Mouse (Mus musculus) ovary, postnatal 10 days (tissue): Measurements from ENCODE around the gene Dthd1.

Source experiments
- DNase-seq: peaks from one replicate; pipeline ENCODE4 v3.0.0; 2022; ENCODE audit warnings: low spot score

Dthd1 gene

GRCm38 (mm10) chr5:62813402-62814071 lies at the start of gene Dthd1:
Dthd1 (plus strand) TSS chr5:62813823.
- no peak for DNase-seq

GRCm38 (mm10) chr5:62764161-62764560 lies 49.5 kb upstream of the Dthd1 start:
- no peak for DNase-seq

- DNase-seq = no peak
Observed at GRCm38 (mm10) chr5:62765459-62765783, 48.2 kb upstream of the Dthd1 start.

- DNase-seq = peak; percentile 30
Observed at GRCm38 (mm10) chr5:62765784-62766701, 47.6 kb upstream of the Dthd1 start, which contains the start of gene Arap2. Arap2 (minus strand) TSS chr5:62766159.

GRCm38 (mm10) chr5:62771775-62772599 lies 41.6 kb upstream of the Dthd1 start:
- DNase-seq = no peak

DNA sequence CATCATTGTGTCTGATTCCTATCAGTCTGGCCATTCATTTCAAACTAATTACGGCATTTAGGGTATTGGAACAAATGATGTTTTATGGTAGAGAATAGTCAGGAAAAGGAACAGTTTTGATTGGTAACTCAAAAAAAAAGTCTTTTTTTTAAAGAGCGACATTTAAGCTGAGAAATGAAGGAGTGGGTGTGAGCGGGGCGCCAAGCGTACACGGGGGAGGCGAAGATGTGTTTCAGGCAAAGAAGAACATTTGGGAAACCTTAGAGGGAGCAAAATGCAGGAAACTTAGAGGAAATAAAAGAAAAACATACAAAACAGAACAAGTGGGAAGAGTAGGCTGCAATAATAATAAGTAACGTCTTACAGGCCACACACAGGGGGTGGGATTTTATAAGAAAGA lies 35.8 kb upstream of the Dthd1 start:
- DNase-seq = no peak

GRCm38 (mm10) chr5:62778682-62779081 lies 34.9 kb upstream of the Dthd1 start:
- DNase-seq = no peak

DNA sequence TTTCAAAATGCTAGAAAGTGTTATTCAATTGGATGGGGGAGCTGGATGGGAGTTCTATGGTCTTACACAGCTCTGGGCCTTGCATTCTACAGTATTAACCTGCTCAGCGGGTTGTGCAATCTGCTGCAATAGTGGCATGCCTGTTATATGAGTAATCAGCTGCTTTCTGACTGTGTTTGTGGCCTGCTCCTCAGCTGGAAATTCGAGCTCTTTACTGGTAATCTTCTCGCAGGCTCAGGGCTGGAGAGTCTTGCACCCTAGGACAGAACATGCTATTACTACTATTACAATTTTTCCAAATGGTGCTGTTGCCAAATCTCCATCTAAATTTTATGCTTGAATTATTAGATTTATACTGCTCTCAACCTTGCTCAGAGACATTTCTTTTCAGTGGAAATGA lies 26.8 kb upstream of the Dthd1 start:
- no peak for DNase-seq

- no peak for DNase-seq
Observed at GRCm38 (mm10) chr5:62790921-62791564, 22.6 kb upstream of the Dthd1 start.

- DNase-seq = no peak
Observed at GRCm38 (mm10) chr5:62792776-62793175, 20.8 kb upstream of the Dthd1 start.

- DNase-seq = no peak
Observed at GRCm38 (mm10) chr5:62814072-62814414, 420 bp downstream of the Dthd1 start.

- DNase-seq = no peak
Observed at GRCm38 (mm10) chr5:62815741-62816140, 2.1 kb downstream of the Dthd1 start.

GRCm38 (mm10) chr5:62819567-62819966 lies 5.9 kb downstream of the Dthd1 start:
- DNase-seq = no peak

GRCm38 (mm10) chr5:62820363-62821271 lies 7.0 kb downstream of the Dthd1 start:
- no peak for DNase-seq

- DNase-seq = no peak
Observed at GRCm38 (mm10) chr5:62842955-62843730, 29.5 kb downstream of the Dthd1 start.

GRCm38 (mm10) chr5:62846571-62847131 lies 33.0 kb downstream of the Dthd1 start:
- no peak for DNase-seq

DNA sequence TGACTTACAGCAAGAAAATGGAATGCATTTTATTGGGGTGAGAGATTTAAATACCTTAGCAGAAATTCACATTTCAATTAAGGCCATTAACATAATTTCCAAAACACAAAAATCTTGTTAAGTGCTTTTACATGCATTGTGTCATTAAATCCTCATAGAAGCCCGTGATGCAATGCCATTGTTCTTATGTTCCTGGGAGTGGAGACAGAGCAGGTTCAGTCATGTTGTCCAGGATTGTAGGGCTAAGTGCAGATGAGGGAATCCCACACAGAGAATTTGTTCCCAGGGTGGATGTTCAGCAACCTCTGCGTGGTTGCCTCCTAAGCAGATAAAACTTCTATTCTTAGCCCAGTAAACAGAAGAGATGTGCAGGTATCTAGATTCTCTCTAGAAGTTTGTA lies 37.7 kb downstream of the Dthd1 start:
- no peak for DNase-seq

GRCm38 (mm10) chr5:62854361-62854844 lies 40.8 kb downstream of the Dthd1 start:
- no peak for DNase-seq

DNA sequence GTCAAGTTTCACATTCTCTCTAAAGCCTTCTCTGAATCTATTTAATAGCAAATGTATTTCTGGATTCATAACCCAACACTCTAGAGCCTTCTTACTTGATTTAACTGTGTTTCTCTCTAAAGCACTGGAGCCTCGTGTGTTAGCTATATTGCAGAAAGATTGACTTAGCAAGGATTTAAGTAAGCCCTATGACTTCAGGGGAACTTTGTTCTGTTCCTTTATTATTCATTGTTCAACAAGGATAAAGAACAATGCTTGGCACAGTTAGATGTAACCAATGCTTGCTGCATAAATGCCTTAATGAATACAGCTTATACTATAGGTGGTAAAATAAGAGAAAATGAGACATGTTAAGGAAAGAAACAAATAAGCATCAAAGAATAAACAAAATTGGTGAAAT lies 43.9 kb downstream of the Dthd1 start:
- DNase-seq = no peak

DNA sequence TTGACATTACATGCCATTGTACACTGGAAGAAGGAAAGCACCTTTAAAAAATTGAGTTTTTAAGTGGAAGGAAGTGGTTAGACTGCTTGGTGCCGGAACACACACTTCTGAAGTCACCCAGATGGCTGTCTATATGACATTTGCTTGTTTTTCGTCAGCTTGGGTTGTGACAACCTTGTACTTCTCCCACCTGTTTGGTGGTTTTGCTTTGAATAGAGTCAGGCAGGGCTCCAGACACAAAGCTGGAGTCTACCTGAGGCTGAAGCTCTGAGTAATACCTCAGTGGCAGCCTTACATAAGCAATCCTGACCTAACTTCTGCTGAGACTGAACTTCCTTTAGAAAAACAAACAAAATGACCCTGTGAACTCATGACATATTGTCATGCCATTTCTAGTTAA lies 44.7 kb downstream of the Dthd1 start:
- DNase-seq = no peak
